Mouse (Mus musculus): ENCODE data around the gene Gorasp1. TPM values are rescaled to one million over a fixed set of nuclear protein-coding genes. Genes with fewer than 3 reads are reported as not detected.

Gorasp1 gene
- polyA plus RNA-seq, 1 experiment from 2014 or later: 20.9 TPM

DNA sequence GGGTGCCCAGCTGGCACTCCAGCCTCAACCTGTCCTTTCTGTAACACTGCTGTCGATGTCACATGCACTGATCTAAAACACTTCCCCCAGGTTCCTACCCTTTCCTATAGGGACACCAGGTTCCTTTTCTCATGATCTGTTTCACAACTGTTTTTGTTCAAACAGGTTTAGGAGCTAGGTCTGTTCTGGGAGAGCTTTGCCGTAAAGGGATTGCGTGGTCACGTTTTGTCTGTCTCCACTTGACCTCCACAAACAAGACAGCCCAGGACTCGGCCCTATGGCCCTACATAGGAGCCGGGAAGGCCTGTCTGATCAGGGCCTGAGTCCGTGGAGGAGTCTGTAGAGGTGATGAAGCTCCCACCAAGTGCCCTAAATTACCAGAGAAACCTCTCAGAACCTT is 32.4 kb upstream of the Gorasp1 start:
- 83% methylated on average over 7 of the region's 7 CpGs for WGBS
- Histone ChIP-seq H3K4me1 (ENCODE audit: control insufficient read depth, insufficient read depth, low read length) (no peaks in the 10 kb centered on the region), H3K27ac (ENCODE audit: low read length) (no peak overlapping the region), H3K27me3 (ENCODE audit: control insufficient read depth, insufficient read depth, low read length) (no peaks in the 10 kb centered on the region), H3K4me3 (ENCODE audit: low read depth, low read length) (no peak overlapping the region), H3K4me2 (replicated peaks; ENCODE audit: low read depth, low read length) (no peak overlapping the region), H3K9me3 (ENCODE audit: control insufficient read depth, low read depth, low read length) (no peaks in the 10 kb centered on the region), H3K9ac (replicated peaks; ENCODE audit: low read depth, low read length) (no peak overlapping the region), H3K36me3 (ENCODE audit: control insufficient read depth, insufficient read depth, low read length) (peaks cover 27% of the 10 kb centered on the region; the same call in 1 of the 2 replicates)
- no peak for ATAC-seq (ENCODE audit: insufficient number of reproducible peaks, insufficient read depth, low FRiP score, low read depth)

GRCm38 (mm10) chr9:119966221-119966910 is 29.0 kb upstream of the Gorasp1 start:
- WGBS: 87% methylated on average over 26 of the region's 26 CpGs
- no peak overlapping the region for H3K9ac ChIP-seq (replicated peaks; ENCODE audit: low read depth, low read length)

DNA sequence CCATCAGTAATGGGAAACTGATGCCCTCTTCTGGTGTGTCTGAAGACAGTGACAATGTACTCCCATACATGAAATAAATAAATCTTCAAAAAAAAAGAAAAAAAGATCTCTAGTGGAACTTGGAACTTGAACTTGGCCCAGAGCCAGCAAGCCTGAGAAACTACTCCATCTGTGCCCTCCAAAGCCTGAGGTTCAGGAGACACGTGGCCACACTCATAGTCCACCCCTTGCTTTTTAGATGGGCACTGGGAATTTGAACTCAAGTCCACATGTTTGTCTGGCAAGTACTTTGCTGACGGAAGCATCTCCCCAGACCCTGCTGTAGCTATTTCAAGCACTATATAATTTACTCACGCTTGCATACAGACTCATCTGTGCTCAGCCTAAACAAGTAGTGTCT is 27.8 kb upstream of the Gorasp1 start:
- no peak overlapping the region for H3K27ac ChIP-seq (ENCODE audit: low read length)
- 71% methylated on average over 3 of the region's 3 CpGs for WGBS
- no peak for ATAC-seq (ENCODE audit: insufficient number of reproducible peaks, insufficient read depth, low FRiP score, low read depth)
- H3K36me3 ChIP-seq (ENCODE audit: control insufficient read depth, insufficient read depth, low read length): no peaks in the 10 kb centered on the region
- no peak overlapping the region for H3K4me3 ChIP-seq (ENCODE audit: low read depth, low read length)
- H3K9me3 ChIP-seq (ENCODE audit: control insufficient read depth, low read depth, low read length): no peaks in the 10 kb centered on the region
- no peak overlapping the region for H3K9ac ChIP-seq (replicated peaks; ENCODE audit: low read depth, low read length)
- H3K4me2 ChIP-seq (replicated peaks; ENCODE audit: low read depth, low read length): no peak overlapping the region
- H3K4me1 ChIP-seq (ENCODE audit: control insufficient read depth, insufficient read depth, low read length): 0 out of 2 replicates have a peak, but pooled peaks cover 6% of the 10 kb centered on the region
- no peaks in the 10 kb centered on the region for H3K27me3 ChIP-seq (ENCODE audit: control insufficient read depth, insufficient read depth, low read length)

More at GRCm38 (mm10) chr9:119966221-119966910, 29.0 kb upstream of the Gorasp1 start:
- Histone ChIP-seq H3K27me3 (ENCODE audit: control insufficient read depth, insufficient read depth, low read length) (no peaks in the 10 kb centered on the region), H3K36me3 (ENCODE audit: control insufficient read depth, insufficient read depth, low read length) (no peaks in the 10 kb centered on the region), H3K9me3 (ENCODE audit: control insufficient read depth, low read depth, low read length) (no peaks in the 10 kb centered on the region), H3K4me3 (ENCODE audit: low read depth, low read length) (no peak overlapping the region), H3K27ac (ENCODE audit: low read length) (no peak overlapping the region), H3K4me2 (replicated peaks; ENCODE audit: low read depth, low read length) (no peak overlapping the region), H3K4me1 (ENCODE audit: control insufficient read depth, insufficient read depth, low read length) (0 out of 2 replicates have a peak, but pooled peaks cover 6% of the 10 kb centered on the region)
- ATAC-seq (ENCODE audit: insufficient number of reproducible peaks, insufficient read depth, low FRiP score, low read depth): no peak

- Histone ChIP-seq H3K4me1 (ENCODE audit: control insufficient read depth, insufficient read depth, low read length) (0 out of 2 replicates have a peak, but pooled peaks cover 6% of the 10 kb centered on the region), H3K4me3 (ENCODE audit: low read depth, low read length) (no peak overlapping the region), H3K4me2 (replicated peaks; ENCODE audit: low read depth, low read length) (no peak overlapping the region), H3K27ac (ENCODE audit: low read length) (no peak overlapping the region), H3K36me3 (ENCODE audit: control insufficient read depth, insufficient read depth, low read length) (no peaks in the 10 kb centered on the region), H3K9ac (replicated peaks; ENCODE audit: low read depth, low read length) (no peak overlapping the region), H3K9me3 (ENCODE audit: control insufficient read depth, low read depth, low read length) (no peaks in the 10 kb centered on the region), H3K27me3 (ENCODE audit: control insufficient read depth, insufficient read depth, low read length) (no peaks in the 10 kb centered on the region)
- ATAC-seq (ENCODE audit: insufficient number of reproducible peaks, insufficient read depth, low FRiP score, low read depth): no peak
- WGBS: 66% methylated on average over 3 of the region's 3 CpGs
Measured at GRCm38 (mm10) chr9:119964206-119964605, 26.8 kb upstream of the Gorasp1 start.

DNA sequence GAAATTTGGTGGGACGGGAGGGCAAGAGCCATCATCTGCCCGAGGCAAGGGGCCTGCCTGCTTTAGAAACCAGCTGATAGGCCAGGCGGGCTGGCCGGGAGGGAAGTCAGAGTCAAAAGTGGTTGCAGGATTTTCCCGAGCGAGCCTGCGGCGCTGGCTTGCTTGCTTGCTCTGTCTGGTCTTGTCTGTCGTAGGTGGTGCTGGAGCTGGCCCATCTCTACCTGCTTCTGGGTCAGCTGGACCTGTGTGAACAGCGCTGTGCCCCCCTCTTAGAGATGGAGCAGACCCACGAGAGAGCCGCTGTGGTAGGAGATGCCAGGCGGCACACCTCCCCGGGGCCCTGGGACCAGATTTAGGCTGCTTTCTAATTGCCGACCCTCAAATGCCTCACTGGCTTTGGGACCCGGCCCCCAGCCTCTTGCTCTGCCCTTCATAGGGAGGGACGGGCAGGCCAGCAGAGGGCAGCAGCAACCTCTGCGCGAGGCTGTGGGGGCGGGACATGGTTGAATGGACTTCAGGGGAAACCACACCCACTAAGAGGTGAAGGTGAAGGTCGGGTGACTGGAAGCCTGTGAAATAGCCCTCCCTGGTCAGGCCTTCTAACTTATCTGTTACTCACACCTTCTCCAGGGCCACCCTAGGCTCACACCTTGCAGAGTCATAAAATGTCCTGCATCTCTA is 25.8 kb upstream of the Gorasp1 start:
- no peak overlapping the region for H3K9ac ChIP-seq (replicated peaks; ENCODE audit: low read depth, low read length)
- H3K4me1 ChIP-seq (ENCODE audit: control insufficient read depth, insufficient read depth, low read length): 0 out of 2 replicates have a peak, but pooled peaks cover 6% of the 10 kb centered on the region
- no peak overlapping the region for H3K4me3 ChIP-seq (ENCODE audit: low read depth, low read length)
- H3K4me2 ChIP-seq (replicated peaks; ENCODE audit: low read depth, low read length): no peak overlapping the region; the same call in 1 of the 2 replicates
- H3K27me3 ChIP-seq (ENCODE audit: control insufficient read depth, insufficient read depth, low read length): no peaks in the 10 kb centered on the region
- 17% methylated on average over 21 of the region's 21 CpGs for WGBS
- no peaks in the 10 kb centered on the region for H3K9me3 ChIP-seq (ENCODE audit: control insufficient read depth, low read depth, low read length)
- H3K36me3 ChIP-seq (ENCODE audit: control insufficient read depth, insufficient read depth, low read length): no peaks in the 10 kb centered on the region
- peak; percentile 60; the same call in 1 of the 2 replicates for ATAC-seq (ENCODE audit: insufficient number of reproducible peaks, insufficient read depth, low FRiP score, low read depth)
- H3K27ac ChIP-seq (ENCODE audit: low read length): no peak overlapping the region

DNA sequence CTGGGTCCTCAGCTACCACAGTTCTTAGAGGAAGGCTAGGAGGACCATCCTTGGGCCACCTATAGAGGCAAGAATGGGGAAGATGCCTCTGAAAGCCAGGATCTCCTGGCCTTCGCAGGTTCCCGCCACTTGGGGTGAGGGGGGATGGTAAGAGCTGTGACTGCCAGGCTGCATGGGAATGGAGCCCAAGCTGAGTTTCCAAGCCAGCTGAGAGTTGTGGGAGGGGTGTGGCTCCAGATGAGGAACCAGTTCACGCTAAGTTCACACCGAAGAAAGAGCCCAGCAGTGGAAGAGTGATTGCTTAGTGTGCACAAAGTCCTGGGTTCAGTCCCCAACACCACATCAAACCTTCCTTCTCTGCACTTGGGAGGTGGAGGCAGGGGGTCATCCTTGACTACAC is 24.9 kb upstream of the Gorasp1 start:
- no peaks in the 10 kb centered on the region for H3K9me3 ChIP-seq (ENCODE audit: control insufficient read depth, low read depth, low read length)
- no peaks in the 10 kb centered on the region for H3K36me3 ChIP-seq (ENCODE audit: control insufficient read depth, insufficient read depth, low read length)
- no peak overlapping the region for H3K4me2 ChIP-seq (replicated peaks; ENCODE audit: low read depth, low read length)
- H3K9ac ChIP-seq (replicated peaks; ENCODE audit: low read depth, low read length): no peak overlapping the region
- no peak overlapping the region for H3K27ac ChIP-seq (ENCODE audit: low read length)
- H3K4me3 ChIP-seq (ENCODE audit: low read depth, low read length): no peak overlapping the region
- WGBS: 64% methylated on average over 4 of the region's 4 CpGs
- no peak for ATAC-seq (ENCODE audit: insufficient number of reproducible peaks, insufficient read depth, low FRiP score, low read depth)
- 0 out of 2 replicates have a peak, but pooled peaks cover 6% of the 10 kb centered on the region for H3K4me1 ChIP-seq (ENCODE audit: control insufficient read depth, insufficient read depth, low read length)
- no peaks in the 10 kb centered on the region for H3K27me3 ChIP-seq (ENCODE audit: control insufficient read depth, insufficient read depth, low read length)

- no peak for ATAC-seq (ENCODE audit: insufficient number of reproducible peaks, insufficient read depth, low FRiP score, low read depth)
- WGBS: 76% methylated on average over 9 of the region's 9 CpGs
- Histone ChIP-seq H3K27ac (ENCODE audit: low read length) (no peak overlapping the region), H3K9ac (replicated peaks; ENCODE audit: low read depth, low read length) (no peak overlapping the region), H3K4me1 (ENCODE audit: control insufficient read depth, insufficient read depth, low read length) (0 out of 2 replicates have a peak, but pooled peaks cover 6% of the 10 kb centered on the region), H3K4me2 (replicated peaks; ENCODE audit: low read depth, low read length) (no peak overlapping the region), H3K27me3 (ENCODE audit: control insufficient read depth, insufficient read depth, low read length) (no peaks in the 10 kb centered on the region), H3K9me3 (ENCODE audit: control insufficient read depth, low read depth, low read length) (no peaks in the 10 kb centered on the region), H3K4me3 (ENCODE audit: low read depth, low read length) (no peak overlapping the region), H3K36me3 (ENCODE audit: control insufficient read depth, insufficient read depth, low read length) (no peaks in the 10 kb centered on the region)
Measured at GRCm38 (mm10) chr9:119958835-119959234, 21.5 kb upstream of the Gorasp1 start.

DNA sequence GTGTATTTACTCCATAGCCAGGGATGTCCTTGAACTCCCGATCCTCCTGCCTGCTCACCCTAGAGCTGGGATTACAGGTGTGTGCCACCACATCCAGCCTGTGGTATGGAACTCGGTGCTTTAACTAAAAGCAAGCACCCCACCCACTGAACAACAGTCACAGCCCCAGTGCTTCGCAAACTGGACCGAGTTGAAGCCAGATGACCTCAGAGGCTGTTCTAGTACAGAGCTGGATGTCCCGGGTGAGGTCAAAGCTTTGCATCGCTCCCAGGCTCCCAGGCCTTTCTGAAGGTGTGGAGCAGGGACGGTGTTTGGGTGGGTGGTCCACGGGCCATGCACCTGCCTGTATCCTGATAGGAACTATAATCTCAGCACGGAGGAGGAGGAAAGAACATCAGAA is 14.0 kb upstream of the Gorasp1 start:
- H3K36me3 ChIP-seq (ENCODE audit: control insufficient read depth, insufficient read depth, low read length): no peaks in the 10 kb centered on the region
- no peaks in the 10 kb centered on the region for H3K27me3 ChIP-seq (ENCODE audit: control insufficient read depth, insufficient read depth, low read length)
- H3K4me1 ChIP-seq (ENCODE audit: control insufficient read depth, insufficient read depth, low read length): peaks cover 7% of the 10 kb centered on the region
- H3K4me3 ChIP-seq (ENCODE audit: low read depth, low read length): no peak overlapping the region
- no peak overlapping the region for H3K9ac ChIP-seq (replicated peaks; ENCODE audit: low read depth, low read length)
- ATAC-seq (ENCODE audit: insufficient number of reproducible peaks, insufficient read depth, low FRiP score, low read depth): no peak
- no peaks in the 10 kb centered on the region for H3K9me3 ChIP-seq (ENCODE audit: control insufficient read depth, low read depth, low read length)
- 84% methylated on average over 9 of the region's 9 CpGs for WGBS
- no peak overlapping the region for H3K4me2 ChIP-seq (replicated peaks; ENCODE audit: low read depth, low read length)
- H3K27ac ChIP-seq (ENCODE audit: low read length): no peak overlapping the region
